Mouse (Mus musculus) small intestine, adult 2 months (tissue): Measurements from ENCODE around the gene Gm10392.

Experiments
- CTCF ChIP-seq: fragments of 200-500 bp; IDR thresholded peaks from 2 replicates; pipeline ENCODE4 v1.5.1; 2012; ENCODE audit warnings: low read depth, mild to moderate bottlenecking, control low read depth, inconsistent platforms, low read length, moderate library complexity, mixed read lengths; ENCODE audit not compliant: insufficient replicate concordance, insufficient read length; ENCODE audit errors: extremely low read depth
- POLR2A ChIP-seq: fragments of 200-500 bp; IDR thresholded peaks from 2 replicates; pipeline ENCODE4 v1.6.1; 2012; ENCODE audit warnings: low read depth, mild to moderate bottlenecking, control low read depth, inconsistent platforms, low read length, moderate library complexity

DNA sequence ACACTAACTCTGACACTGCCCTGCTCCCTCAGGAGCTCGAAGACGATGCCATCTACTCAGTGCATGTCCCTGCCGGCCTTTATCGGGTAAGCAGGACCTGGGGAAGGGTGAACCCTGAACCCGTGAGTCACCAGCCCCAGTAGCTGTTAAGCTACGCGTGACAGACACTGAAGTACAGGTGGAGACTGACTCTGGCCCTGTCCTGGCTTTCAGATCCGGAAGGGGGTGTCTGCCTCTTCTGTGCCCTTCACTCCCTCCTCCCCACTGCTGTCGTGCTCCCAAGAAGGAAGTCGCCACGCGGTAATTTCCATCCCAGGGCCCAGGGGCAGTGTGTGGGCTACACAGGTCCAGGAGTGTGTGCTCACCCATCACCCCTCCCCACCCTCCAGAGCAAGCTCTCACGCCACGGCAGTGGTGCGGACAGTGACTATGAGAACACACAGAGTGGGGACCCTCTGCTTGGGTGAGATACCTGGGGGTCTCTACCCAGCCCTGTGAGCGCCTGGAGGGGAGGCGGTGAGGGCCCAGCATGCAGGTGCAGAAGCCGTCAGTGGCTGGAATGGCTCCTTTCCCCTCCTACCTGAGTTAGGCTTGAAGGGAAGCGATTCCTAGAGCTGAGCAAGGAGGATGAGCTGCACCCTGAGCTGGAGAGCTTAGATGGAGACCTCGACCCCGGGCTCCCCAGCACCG lies 13.6 kb downstream of the Gm10392 start:
- TF ChIP-seq POLR2A (no peak; the same call in 1 of the 2 replicates), CTCF (no peak)
